Mouse (Mus musculus) gastrocnemius, postnatal 4 days (tissue): ENCODE data around the gene Gpr89. TPM values are rescaled to one million over a fixed set of nuclear protein-coding genes. Genes with fewer than 3 reads are reported as not detected.
A peak's percentile ranks its signal among the peaks of the same experiment; 100 is the strongest.

ENCODE experiments used
- DNase-seq, 2 experiments: peaks; one replicate each; pipeline ENCODE4 v3.0.0; 2021 to 2022; ENCODE audit warnings: low spot score in 2 of 2, mixed read lengths in 2 of 2
- long read RNA-seq, 2 experiments: library from polyadenylated mRNA; stranded (forward); transcript quantifications; one replicate each; pipeline ENCODE4 v2.0.0; 2021
- total RNA-seq, 2 experiments: library from RNA; stranded (reverse); gene quantifications; 2 replicates each; pipeline ENCODE4 v1.2.3; 2021

Gpr89 gene
- 10 to 100 TPM; 21.1 to 23.6 TPM for total RNA-seq
- long read RNA-seq, experiment 1, full-length matches to known transcripts: 23 of 26 reads
- long read RNA-seq, experiment 1, partial matches to known transcripts: 3 of 26 reads
- long read RNA-seq, experiment 1, other reads (novel, unspliced or antisense): 0 of 26 reads
- long read RNA-seq, experiment 2, full-length matches to known transcripts: 28 of 32 reads
- long read RNA-seq, experiment 2, partial matches to known transcripts: 0 of 32 reads
- long read RNA-seq, experiment 2, other reads (novel, unspliced or antisense): 4 of 32 reads

- peak; percentile 88 to 90 for DNase-seq
These were observed at the start of gene Gpr89 for GRCm38 (mm10) chr3:96904851-96905541. Gene Gpr89, minus strand, starts transcription at chr3:96905346.

- DNase-seq: no peak
These were observed 48.5 kb upstream of the Gpr89 start for GRCm38 (mm10) chr3:96953489-96954233.

DNA sequence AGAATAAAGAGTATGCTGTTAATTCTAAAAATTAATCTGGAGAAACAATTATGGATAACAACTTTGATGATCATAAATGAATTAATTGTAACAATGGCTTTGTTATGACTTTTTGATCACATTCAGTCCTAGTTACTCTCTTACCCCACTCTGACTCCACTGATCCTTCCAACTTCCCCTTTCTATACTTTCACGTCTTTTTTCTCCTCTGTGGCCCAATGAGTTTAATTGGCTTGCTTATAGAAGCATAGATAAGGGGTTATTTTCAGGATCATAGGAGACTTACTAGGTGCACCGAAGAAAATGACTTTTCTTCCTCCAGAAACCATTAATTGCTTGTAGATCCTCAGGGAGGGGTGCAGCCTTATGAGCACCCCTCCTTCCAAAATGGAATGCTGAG lies 37.6 kb upstream of the Gpr89 start:
- DNase-seq: no peak

DNA sequence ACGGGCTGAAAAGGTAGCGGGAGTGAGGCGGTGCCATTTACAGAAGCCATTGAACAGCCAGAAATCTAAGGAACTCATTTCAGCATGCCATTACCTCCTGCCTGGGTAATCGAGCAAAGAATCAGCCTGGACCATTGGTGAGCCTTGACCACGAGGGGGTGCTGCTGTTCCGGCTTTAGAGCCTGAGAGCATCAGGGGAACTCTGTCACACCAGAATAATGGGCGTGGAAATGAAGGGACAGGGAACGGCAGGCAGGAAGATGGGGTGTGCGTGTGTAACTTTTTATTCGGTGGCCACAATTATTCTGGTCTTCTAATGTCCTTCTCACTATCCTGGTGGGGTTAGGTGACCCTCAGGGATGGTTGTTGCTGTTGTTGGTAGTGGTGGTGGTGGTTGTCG lies 33.6 kb upstream of the Gpr89 start:
- DNase-seq: peak; percentile 66 to 84

- no peak for DNase-seq
These were observed 32.5 kb upstream of the Gpr89 start for GRCm38 (mm10) chr3:96937606-96938005.

DNA sequence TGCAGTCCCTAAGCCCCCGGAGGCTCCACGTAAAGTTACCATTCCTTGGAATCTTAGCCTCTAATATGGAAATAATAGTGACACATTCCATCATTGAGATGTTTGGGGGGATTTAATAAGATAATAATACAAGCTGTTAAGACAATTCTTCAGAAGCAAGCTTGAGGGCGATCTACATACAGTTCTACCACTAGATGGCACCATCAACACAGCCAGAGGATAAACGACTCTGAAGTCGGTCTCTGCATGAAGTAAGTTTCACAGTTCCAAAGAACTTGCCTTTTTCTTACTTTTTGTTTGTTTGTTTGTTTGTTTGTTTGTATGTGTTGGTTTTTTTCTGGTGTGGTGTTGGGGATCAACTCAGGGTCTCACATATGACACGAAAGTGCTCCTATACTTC lies 31.1 kb upstream of the Gpr89 start:
- no peak for DNase-seq

- DNase-seq: no peak
These were observed 26.1 kb upstream of the Gpr89 start for GRCm38 (mm10) chr3:96931261-96931681.

- no peak for DNase-seq
These were observed 20.8 kb upstream of the Gpr89 start, which contains the start of gene Gja8 for GRCm38 (mm10) chr3:96925920-96926319. Gene Gja8, minus strand, starts transcription at chr3:96926020.

DNA sequence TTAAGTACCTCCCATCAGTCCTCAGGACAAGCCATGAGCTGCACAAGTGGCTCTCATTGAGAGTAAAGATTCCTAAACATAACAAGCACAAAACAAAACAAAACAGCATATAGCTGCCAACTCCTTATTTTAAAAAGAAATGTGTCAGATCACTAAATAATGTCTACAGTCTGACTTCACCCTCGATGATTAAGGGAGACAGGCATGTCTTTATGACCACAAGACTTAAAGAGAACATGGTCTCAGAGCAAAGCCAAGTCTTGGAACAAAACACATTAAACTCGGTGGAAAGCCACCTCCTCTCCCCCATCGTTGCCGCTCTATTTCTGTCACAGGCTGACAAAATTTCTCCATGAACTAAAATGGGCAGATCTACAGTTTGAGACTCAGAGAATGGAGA lies 19.5 kb upstream of the Gpr89 start:
- DNase-seq: no peak

DNA sequence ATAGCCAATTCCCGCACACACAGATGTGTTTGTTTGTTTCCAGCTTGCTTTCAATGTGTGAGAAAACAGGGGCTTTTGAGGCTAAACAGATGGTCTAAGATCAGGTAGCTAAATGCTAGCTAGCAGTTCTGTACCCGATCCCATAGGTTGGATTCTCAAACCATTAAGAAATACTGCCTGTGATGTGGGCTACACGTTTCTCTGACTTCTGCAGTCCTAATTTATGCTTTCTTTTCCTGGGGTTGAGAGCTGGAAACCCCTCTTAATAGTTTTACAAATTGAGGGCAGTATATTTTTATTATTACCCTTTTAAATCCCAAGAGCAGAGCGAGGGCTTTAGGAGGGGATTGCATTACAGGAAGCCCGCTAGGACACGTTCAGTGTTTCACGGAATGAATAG lies 15.8 kb upstream of the Gpr89 start:
- DNase-seq: no peak

- no peak for DNase-seq
These were observed 446 bp upstream of the Gpr89 start for GRCm38 (mm10) chr3:96905592-96905991.

- DNase-seq: no peak
These were observed 753 bp downstream of the Gpr89 start, which contains the start of gene Gja5 for GRCm38 (mm10) chr3:96904393-96904792. Gene Gja5, plus strand, starts transcription at chr3:96904693.

DNA sequence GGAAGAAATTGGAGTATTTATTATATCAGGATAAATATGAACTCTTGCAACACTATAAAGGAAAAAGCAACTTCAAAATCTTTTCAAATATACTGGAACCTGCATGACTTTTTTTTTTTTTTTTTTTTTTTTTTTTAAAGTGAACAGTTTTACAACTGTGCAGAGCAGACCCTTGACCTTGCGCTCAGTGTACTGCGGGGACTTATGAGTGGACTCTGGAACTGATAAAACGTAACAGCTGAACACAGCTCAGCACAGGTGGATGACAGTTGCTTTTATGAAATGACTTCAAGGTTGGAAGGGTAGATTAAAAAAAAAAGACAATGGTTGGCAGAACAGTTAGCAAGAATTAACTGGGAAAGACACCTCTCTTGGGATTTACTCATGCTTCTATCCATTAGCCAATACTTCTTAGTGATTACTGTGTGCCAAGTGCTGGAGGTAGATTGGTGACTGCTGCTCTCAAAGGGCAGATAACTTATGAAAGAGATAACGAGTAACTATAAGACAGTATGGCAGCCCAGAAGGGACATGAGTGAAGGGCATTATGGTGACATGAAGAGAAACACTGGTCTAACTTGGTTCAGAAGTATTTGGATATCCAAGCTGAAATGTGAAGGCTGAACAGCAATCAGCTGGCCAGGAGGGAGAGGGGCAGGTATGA lies 2.7 kb downstream of the Gpr89 start:
- no peak for DNase-seq

- no peak for DNase-seq
These were observed 21.5 kb downstream of the Gpr89 start for GRCm38 (mm10) chr3:96883690-96884089.

DNA sequence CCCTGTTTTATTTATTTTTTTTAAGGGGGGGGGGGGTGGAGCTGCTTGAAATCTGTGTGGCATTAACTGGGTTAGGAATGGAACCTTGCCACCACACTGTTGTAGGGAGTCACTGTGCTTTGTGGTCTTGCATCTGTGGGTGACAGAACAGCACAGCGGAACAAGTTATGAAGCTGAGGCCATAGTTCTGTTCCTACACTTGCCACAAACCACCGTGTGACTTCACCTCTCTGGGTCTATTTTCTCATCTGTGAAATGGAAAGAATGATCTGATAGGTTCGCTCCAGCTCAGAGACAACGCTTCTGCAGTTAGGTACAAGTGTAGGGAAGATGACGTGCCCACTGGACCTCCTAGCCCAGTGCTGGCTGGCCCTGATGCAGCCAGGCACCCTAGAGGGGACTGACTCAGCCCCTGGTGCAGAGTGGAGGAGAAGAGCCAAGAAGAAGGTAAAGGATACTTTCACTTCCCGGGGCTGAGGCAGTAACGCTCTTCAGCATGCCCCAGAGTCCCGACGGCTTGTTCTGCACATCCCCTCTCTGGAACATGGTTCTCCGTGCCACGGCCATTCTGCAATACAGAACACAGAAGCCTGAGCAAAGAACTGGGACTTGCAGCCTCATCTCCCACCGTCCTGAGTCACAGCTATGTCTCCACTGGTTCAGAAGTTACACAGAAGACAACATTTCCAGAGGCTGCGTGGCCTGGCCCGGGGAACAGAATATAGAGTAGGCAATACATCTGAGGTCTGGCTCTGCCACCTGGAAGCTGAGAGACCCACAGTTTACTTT lies 22.9 kb downstream of the Gpr89 start:
- DNase-seq: no peak

- no peak for DNase-seq
These were observed 23.6 kb downstream of the Gpr89 start for GRCm38 (mm10) chr3:96881557-96881956.

DNA sequence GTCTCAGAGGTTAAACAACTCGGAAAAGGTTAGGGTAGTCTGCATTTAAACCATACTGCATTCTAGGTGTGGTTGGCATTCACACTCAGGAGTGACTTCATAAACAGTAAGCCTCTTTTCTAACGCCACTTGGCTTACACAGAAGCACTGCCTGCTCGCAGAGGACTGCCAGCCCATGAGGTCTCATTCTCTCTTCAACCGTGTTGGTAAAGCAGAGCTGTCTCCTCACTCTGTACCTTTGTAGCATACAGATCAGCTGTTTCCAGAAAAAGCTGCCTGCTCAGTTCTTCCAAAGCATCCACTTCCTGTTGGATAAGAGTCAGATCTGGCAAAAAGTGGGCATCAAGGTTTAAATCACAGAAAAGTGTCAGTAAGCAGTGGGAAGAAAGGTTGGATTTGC lies 24.8 kb downstream of the Gpr89 start:
- DNase-seq: no peak

GRCm38 (mm10) chr3:96879536-96879935 lies 25.6 kb downstream of the Gpr89 start:
- no peak for DNase-seq

DNA sequence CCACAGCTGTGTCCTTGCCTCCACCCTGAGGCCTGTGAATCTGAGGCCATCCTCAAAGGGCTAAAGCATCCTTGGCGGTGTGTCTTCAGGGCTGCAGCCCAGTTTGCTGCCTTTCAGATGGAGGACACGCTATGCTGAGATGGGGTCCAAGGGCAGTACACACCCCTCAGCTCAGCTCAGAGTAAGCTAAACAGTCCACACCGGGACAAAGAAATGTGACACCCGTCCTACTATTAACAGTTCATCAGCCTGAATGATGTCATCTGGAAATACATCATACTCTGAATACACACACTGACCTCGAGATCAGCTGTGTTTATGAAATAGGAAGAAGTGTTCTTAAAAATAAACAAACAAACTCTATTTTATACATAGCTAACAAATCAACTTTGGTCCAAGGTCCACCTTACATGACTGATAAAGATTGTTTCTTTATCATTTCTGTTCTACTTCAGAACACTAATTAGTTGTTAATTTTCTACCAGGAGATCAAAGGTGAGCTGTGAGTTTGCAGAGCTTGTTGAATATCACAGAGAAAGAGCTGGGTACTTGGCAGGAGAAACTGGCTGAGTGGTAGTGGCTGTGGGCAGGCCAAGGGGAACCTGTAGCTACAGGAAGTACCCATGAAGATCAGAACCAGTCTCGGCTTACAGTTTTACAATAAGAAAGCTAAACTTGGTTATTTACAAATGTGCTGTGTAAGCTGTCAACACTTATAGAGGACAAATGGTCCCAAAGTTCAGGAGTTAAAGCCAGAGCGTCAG lies 30.2 kb downstream of the Gpr89 start:
- no peak for DNase-seq

DNA sequence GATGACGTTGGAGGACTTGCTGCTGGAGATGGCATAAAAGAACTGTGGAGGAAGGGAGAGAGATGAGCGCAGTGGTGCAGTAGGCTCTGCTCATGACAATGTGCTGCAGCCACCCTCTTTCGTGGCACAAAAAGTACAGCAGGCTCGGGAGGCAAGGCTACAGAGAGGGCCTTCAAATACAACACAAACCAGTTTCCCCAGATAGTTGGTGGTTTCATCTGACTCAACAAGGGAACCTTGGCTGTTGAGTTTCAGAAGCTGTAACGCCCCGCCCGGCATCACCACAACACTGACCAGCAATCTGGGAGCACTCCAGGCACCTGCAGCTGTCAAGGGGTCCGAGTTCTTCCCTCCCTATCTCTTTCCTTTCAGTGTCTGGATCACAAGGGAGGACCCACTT lies 32.6 kb downstream of the Gpr89 start:
- no peak for DNase-seq
